Mouse (Mus musculus) heart, embryonic 11.5 days (tissue): Measurements from ENCODE around the gene Snx18. TPM values are rescaled to one million over a fixed set of nuclear protein-coding genes. Genes with fewer than 3 reads are reported as not detected.

Experiments used
- ATAC-seq: fragments of 200-750 bp; cut with Nextera tagmentation; replicated peaks from 2 replicates; pipeline ENCODE4 v1.8.0; 2017; ENCODE audit warnings: moderate library complexity; ENCODE audit not compliant: insufficient number of reproducible peaks, low FRiP score, low TSS enrichment
- H3K27ac ChIP-seq: fragments of 300-500 bp; sonication (generic); 2 replicates; pipeline ENCODE4 v1.5.1; 2014; ENCODE audit warnings: mild to moderate bottlenecking, low read depth, low read length
- H3K27me3 ChIP-seq: fragments of 300-500 bp; sonication (generic); 2 replicates; pipeline ENCODE4 v1.6.1; 2014; ENCODE audit warnings: mild to moderate bottlenecking, low read length, mixed read lengths; ENCODE audit not compliant: control insufficient read depth, insufficient read depth
- H3K36me3 ChIP-seq: fragments of 300-500 bp; sonication (generic); 2 replicates; pipeline ENCODE4 v1.6.1; 2014; ENCODE audit warnings: mild to moderate bottlenecking, low read length, moderate library complexity, mixed read lengths; ENCODE audit not compliant: control insufficient read depth, insufficient read depth
- H3K4me1 ChIP-seq: fragments of 300-500 bp; sonication (generic); 2 replicates; pipeline ENCODE4 v1.6.1; 2014; ENCODE audit warnings: low read length; ENCODE audit not compliant: control insufficient read depth, insufficient read depth
- H3K4me2 ChIP-seq: fragments of 300-500 bp; sonication (generic); 2 replicates; pipeline ENCODE4 v1.6.1; 2014; ENCODE audit warnings: mild to moderate bottlenecking, moderate library complexity
- H3K4me3 ChIP-seq: fragments of 300-500 bp; sonication (generic); 2 replicates; pipeline ENCODE4 v1.5.1; 2014; ENCODE audit warnings: low read depth, low read length
- H3K9ac ChIP-seq: fragments of 300-500 bp; sonication (generic); 2 replicates; pipeline ENCODE4 v1.6.1; 2014; ENCODE audit warnings: mild to moderate bottlenecking, low read depth, low read length, moderate library complexity
- H3K9me3 ChIP-seq: fragments of 300-500 bp; sonication (generic); replicated peaks from 2 replicates; pipeline ENCODE4 v1.6.1; 2016; ENCODE audit warnings: low read length; ENCODE audit not compliant: control insufficient read depth
- WGBS: fragments of 180-500 bp; shearing (Covaris S2); extraction: QIAGEN DNeasy Blood & Tissue Kit; methylation state at CpG from one replicate; pipeline ENCODE4 v1.1.7; 2014; ENCODE audit not compliant: insufficient replicate concordance; 5-methylcytosine and 5-hydroxymethylcytosine counted together
- polyA plus RNA-seq: library from polyadenylated mRNA; unstranded; fragments of >200 nt; fragmentation: Nextera tagmentation; extraction: Ambion mirVana; gene quantifications from 2 replicates; pipeline ENCODE4 v1.2.1, GENCODE M21; 2014

Gene Snx18
- polyA plus RNA-seq, 1 experiment from 2014 or later: 21.6 TPM

DNA sequence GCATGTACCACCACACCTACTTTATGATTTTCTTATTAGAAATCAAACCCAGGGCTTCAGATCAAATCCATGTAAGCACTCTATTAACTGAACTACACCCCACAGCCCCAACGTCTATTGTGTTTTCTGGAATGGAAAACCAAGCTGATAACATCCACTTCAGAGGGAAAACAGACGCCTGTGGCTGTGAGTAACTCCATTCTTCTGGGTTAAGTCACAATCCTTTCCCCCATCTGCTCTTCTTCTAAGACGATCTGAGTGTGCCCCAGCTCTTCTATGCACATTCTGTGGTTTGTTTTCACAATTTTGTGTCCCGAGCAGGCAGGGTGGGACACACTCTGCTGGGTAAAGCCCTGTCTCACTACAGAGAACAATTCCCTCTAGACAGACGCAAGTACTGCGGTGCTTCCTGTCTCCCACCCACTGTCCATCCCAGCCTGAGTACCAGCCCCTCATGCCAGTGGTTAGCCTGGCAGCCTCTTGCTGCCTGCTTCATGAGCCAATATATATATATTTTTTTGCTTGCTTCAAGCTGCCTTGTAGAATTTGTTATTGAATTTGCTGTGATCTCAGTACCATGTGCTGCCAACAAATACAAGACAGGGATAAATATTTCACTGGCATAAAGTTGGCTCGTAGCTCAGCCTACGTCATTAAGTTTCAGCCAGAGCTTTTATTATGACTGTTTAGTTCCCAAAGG lies 67.3 kb downstream of the Snx18 start:
- no peaks in the 10 kb centered on the region for H3K27me3 ChIP-seq
- H3K27ac ChIP-seq: peak overlapping the region; percentile 29; the same call in 1 of the 2 replicates
- no peak for ATAC-seq
- H3K36me3 ChIP-seq: no peaks in the 10 kb centered on the region
- no peak overlapping the region for H3K9ac ChIP-seq
- no peak overlapping the region for H3K4me3 ChIP-seq
- 0 out of 2 replicates have a peak, but pooled peaks cover 5% of the 10 kb centered on the region for H3K4me1 ChIP-seq
- H3K9me3 ChIP-seq: no peaks in the 10 kb centered on the region
- WGBS: 42% methylated on average over 8 of the region's 8 CpGs
- no peak overlapping the region for H3K4me2 ChIP-seq

DNA sequence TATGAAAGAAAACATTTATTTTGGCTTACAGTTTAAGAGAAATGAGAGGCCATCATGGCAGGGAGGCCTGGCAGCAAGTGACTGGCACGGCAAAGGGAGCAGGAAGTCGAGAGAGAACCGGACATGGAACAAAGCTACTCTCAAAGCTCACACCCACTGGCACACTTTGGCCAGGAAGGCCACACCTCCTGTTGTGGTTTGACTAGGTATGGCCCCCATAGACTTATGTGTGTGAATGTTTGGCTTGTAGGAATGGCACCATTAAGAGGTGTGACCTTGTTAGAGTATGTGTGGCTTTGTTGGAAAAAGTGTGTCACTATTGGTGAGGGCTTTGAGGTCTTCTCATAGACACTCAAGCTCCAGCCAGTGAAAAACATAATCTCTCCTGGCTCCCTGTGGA lies 69.3 kb downstream of the Snx18 start:
- Histone ChIP-seq H3K4me2 (no peak overlapping the region), H3K27ac (no peak overlapping the region), H3K36me3 (no peaks in the 10 kb centered on the region), H3K4me3 (no peak overlapping the region), H3K27me3 (no peaks in the 10 kb centered on the region), H3K9ac (no peak overlapping the region), H3K4me1 (0 out of 2 replicates have a peak, but pooled peaks cover 5% of the 10 kb centered on the region), H3K9me3 (no peaks in the 10 kb centered on the region)
- 85% methylated on average over 3 of the region's 3 CpGs for WGBS
- ATAC-seq: no peak

GRCm38 (mm10) chr13:113547807-113548426 lies 70.4 kb downstream of the Snx18 start:
- 0 out of 2 replicates have a peak, but pooled peaks cover 5% of the 10 kb centered on the region for H3K4me1 ChIP-seq
- H3K36me3 ChIP-seq: no peaks in the 10 kb centered on the region
- no peak overlapping the region for H3K4me3 ChIP-seq
- H3K9me3 ChIP-seq: no peaks in the 10 kb centered on the region
- no peak for ATAC-seq
- no peak overlapping the region for H3K4me2 ChIP-seq
- no peak overlapping the region for H3K9ac ChIP-seq
- 80% methylated on average over 8 of the region's 8 CpGs for WGBS
- no peak overlapping the region for H3K27ac ChIP-seq
- no peaks in the 10 kb centered on the region for H3K27me3 ChIP-seq

GRCm38 (mm10) chr13:113542374-113542773 lies 76.0 kb downstream of the Snx18 start:
- no peak for ATAC-seq
- Histone ChIP-seq H3K4me1 (no peaks in the 10 kb centered on the region), H3K9ac (no peak overlapping the region), H3K9me3 (no peaks in the 10 kb centered on the region), H3K4me3 (no peak overlapping the region), H3K4me2 (no peak overlapping the region), H3K36me3 (no peaks in the 10 kb centered on the region), H3K27me3 (no peaks in the 10 kb centered on the region), H3K27ac (no peak overlapping the region)
- 87% methylated on average over 6 of the region's 6 CpGs for WGBS

Other genes starting within 250 kb of the Snx18 start
- 71.8 and 75.2 TPM in 2 replicates for gene Hspb3, start 45.1 kb upstream of the Snx18 start, polyA plus RNA-seq
- 9.4 and 10.1 TPM in 2 replicates for gene Arl15, start 175.9 kb upstream of the Snx18 start, polyA plus RNA-seq